Mouse (Mus musculus): Measurements from ENCODE around the gene Olfr27.

Gene Olfr27

DNA sequence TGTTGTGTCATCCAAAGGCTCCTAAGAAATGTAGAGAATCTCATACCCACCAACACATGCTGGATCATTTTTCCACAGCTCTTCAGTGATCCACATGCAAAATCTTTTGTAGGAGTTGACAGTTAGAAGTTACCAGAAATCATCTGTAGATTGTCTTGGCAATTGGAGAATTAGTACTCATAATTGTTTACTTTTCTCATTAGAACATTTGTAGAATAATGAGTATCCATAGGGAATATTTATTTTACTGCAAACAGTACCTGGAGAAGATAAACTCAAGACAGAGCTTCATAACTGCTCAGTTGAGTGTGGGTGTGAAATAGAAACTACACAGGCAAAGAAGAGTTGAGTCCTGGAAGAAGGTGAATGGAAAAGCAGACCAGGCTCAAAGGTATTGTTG, at the start of gene Olfr27:
Gene Olfr27, plus strand, starts transcription at position 301 of the 400 bp plus-strand sequence.
- no peak for DNase-seq

DNA sequence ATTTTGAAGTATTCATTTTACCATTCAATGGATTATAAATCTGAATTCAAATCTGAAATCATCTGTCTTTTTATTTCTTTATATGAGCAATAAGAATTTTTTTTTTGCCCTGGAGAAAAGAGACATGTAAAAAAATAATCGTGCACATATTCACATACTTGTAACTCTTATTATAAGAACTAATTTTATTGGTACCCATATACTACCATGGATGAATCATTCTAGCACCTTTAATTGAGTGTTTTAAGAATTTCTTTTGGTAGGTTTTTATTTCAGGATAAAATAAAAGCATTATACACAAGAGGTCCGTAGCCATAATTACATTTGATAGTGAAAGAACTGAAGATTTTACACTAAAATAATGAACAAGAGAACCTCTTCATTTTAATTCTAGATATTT, 49.1 kb upstream of the Olfr27 start, which contains the start of gene Olfr938:
Gene Olfr938, minus strand, starts transcription at position 101 of the 400 bp plus-strand sequence.
- DNase-seq: no peak

DNA sequence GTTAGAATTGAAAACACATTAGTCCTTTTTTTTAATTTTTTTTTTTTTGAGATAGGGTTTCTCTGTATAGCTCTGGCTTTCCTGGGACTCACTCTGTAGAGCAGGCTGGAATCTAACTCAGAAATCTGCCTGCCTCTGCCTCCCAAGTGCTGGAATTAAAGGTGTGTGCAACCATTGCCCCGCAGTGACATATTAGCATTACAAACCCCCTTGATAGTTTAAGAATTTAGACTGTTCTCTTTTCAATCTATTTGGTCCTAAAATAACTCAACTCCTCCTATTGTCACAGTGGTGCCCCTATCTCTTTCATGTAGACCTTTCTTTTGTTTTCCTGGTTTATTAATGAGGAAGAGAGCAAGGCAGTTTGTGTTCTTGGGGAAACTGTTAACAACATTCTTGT, 605 bp upstream of the Olfr27 start:
- no peak for DNase-seq

DNA sequence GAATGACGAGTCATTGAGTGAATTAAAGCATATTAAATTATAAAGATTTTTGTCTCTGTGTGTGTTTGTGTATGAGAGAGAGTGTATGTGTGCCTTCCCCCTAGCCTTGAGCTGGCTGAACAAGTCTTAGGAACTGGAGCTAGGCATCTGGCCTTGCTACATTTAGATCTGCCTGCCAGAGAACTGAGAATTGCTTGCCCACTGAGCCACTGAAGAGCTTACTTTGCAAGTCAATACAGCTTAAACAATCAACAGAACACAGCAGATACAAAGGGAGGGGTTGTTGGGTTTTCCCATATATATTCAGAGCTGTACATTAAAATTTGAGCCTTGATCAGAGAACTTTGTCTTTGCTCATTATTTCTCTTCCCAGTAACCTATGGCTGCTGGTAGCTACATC, 24.5 kb downstream of the Olfr27 start:
- DNase-seq: no peak

DNA sequence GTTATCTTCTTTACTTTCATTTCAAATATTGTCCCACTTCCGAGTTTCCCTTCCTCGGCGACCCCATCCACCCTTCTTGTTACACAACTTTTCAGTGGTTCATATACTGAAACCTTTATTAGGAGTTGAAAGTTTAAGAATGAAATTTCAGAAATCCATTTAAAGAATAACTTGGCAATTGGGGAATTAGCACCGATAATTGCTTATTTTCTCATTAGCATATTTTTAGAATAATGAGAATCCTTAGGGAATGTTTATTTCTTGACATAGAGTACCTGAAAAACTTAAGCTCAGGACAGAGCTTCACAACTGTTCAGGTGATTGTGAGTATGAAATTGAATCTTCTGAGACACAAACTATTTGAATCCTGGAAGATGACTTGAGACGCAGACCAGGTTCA, 38.1 kb downstream of the Olfr27 start, which contains the start of gene Olfr943:
Gene Olfr943, plus strand, starts transcription at position 301 of the 400 bp plus-strand sequence.
- DNase-seq: no peak

All from retina, postnatal 1 day (tissue).